Mouse (Mus musculus) liver, embryonic 14.5 days (tissue): ENCODE measurements at regions not wholly inside any gene's neighbourhood (a gene's known extent, or its start where the extent isn't known, plus 50 kb on each side); places are given as distances from the start of the nearest gene placed in this dataset.

Experiments used
- CTCF ChIP-seq: IDR thresholded peaks from 2 replicates; pipeline ENCODE4 v1.5.1; 2016; ENCODE audit warnings: antibody characterized with exemption, low read depth, control low read depth
- EP300 ChIP-seq: IDR thresholded peaks from 2 replicates; pipeline ENCODE4 v1.6.1; 2016; ENCODE audit warnings: antibody characterized with exemption, low read depth

DNA sequence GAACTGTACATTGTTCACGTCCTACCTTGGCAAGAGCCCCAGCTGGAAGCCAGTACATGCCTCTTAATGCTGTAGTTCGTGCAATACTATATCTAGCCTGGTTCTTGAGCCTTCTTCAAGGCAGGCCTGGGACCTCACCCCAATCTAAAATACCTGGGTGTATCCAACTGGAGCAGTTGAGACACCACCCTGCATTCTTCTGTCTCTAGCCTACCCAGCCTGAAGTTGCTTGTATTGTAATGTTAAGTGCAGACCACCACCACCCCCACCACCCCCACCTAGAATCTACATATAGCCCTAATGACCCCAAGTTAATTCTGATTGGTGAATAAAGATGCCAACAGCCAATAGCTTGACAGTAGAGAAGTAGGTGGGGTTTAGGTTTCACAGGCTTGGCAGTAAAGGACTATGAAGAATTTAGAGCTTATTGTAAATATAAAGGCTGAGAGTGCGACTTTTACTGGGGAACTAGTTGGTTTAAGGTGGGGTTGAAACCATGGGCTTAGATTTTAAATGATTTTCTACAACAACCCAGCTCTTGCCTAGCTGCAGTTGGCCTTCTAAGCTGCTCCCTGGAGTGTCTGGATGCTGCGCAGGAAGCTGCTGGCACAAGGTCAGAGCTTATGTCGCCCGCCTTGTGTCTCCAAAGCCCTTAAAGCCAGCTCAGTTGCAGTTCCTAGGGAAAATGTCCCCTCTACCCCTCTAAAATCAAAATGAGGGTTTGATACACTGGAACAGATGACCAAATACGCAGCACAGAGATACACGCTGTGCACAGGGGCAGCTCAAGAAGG is 109.2 kb downstream of the Tmem17 start:
- TF ChIP-seq EP300 (no peak), CTCF (no peak)
